Mouse (Mus musculus): ENCODE results near the gene Vmn2r54. TPM values are rescaled to one million over a fixed set of nuclear protein-coding genes. Genes with fewer than 3 reads are reported as not detected.
"Not testable (repeated sequence)": the region's sequence is repeated elsewhere in the genome, so short reads cannot be mapped to it uniquely, and the experiment has no call there.

Vmn2r54 gene
- total RNA-seq (2021): not detected
- long read RNA-seq: 0 reads

DNA sequence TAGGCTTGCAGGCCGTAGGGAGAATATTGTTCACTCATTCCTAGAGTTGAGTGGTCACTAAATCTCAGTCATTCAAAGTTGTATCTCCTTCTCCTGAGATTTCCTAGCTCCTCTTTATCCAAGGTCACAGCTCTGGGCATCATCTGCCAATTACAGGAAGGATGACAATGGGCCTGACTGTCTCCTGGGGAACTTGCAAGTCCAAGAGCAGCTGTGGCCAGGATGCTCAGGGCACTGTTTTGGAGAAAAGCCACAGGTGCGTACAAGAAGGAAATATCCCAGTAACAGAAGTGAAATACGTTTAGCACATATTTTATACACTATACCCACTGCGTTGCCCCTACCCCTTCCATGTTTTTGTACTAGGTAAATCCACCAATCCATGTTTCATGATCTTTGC lies at the start of gene Vmn2r54:
TSS of gene Vmn2r54 (minus strand) at position 101 of the 400 bp plus-strand sequence.
- DNase-seq (ENCODE audit: low spot score in 2 of 2): not testable (repeated sequence)

DNA sequence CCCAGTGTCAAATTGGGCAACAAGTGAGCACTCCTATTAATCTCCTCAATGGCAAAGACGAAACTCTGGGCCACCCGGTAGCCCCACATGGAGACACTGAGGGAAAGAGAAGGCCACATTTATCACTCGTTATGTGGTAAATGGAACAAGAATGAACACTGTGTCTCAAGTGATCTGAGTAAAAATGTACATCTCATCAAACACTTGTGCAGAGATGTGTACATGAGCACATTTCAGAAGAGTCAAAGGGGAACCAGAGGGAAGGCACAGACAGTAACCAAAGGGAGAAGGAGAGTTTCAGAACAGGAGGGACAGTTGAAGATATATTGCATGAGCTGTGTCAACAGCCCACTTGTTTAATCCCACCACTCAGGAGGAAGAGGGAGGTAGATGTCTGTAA lies 44.8 kb upstream of the Vmn2r54 start, which contains the start of gene Vmn2r55:
TSS of gene Vmn2r55 (minus strand) at position 101 of the 400 bp plus-strand sequence.
- not testable (repeated sequence) for DNase-seq (ENCODE audit: low spot score in 2 of 2)

- DNase-seq (ENCODE audit: low spot score in 2 of 2): no peak
These were observed 31.4 kb downstream of the Vmn2r54 start, which contains the start of gene Vmn2r53 for GRCm38 (mm10) chr7:12608688-12609087. TSS of gene Vmn2r53 (minus strand) at chr7:12608788.

Other genes starting within 250 kb of the Vmn2r54 start
- 1 to 10 TPM; 7.8 to 8.5 TPM for gene Zfp551, start 217.6 kb downstream of the Vmn2r54 start, total RNA-seq (2021)
- 10 to 100 TPM; 16.2 to 17.7 TPM for gene Zfp606, start 162.0 kb downstream of the Vmn2r54 start, total RNA-seq (2021)
- gene 2900092C05Rik, start 127.8 kb downstream of the Vmn2r54 start, total RNA-seq (2021): not detected
- under 1 TPM; 0.02 to 0.05 TPM for gene Vmn2r53, start 31.5 kb downstream of the Vmn2r54 start, total RNA-seq (2021)
- gene Vmn2r55, start 44.7 kb upstream of the Vmn2r54 start, total RNA-seq (2021): not detected
- gene Vmn2r56, start 94.7 kb upstream of the Vmn2r54 start, total RNA-seq (2021): under 1 TPM; 0.07 to 0.09 TPM
- 10 to 100 TPM; 19.9 to 25.0 TPM for gene Zscan18, start 163.3 kb upstream of the Vmn2r54 start, total RNA-seq (2021)
- gene Zfp329, start 178.5 kb upstream of the Vmn2r54 start, total RNA-seq (2021): 10 to 100 TPM; 21.7 to 22.3 TPM
- 10 to 100 TPM; 13.6 to 21.8 TPM for gene Zfp110, start 194.4 kb upstream of the Vmn2r54 start, total RNA-seq (2021)
- gene Zfp128, start 240.9 kb upstream of the Vmn2r54 start, total RNA-seq (2021): 1 to 10 TPM; 6.0 to 8.9 TPM

Data from layer of hippocampus, postnatal 10 days (tissue).